Mouse (Mus musculus) liver, embryonic 12.5 days (tissue): ENCODE data around the gene Ccl6. TPM values are rescaled to one million over a fixed set of nuclear protein-coding genes. Genes with fewer than 3 reads are reported as not detected.

Experiments used
- ATAC-seq: fragments of 200-750 bp; cut with Nextera tagmentation; 2 replicates; pipeline ENCODE4 v1.8.0; 2017; ENCODE audit warnings: moderate number of reproducible peaks, mild to moderate bottlenecking, moderate library complexity
- H3K27ac ChIP-seq: fragments of 300-500 bp; sonication (generic); 2 replicates; pipeline ENCODE4 v1.5.1; 2016; ENCODE audit warnings: mild to moderate bottlenecking
- H3K27me3 ChIP-seq: fragments of 300-500 bp; sonication (generic); replicated peaks from 2 replicates; pipeline ENCODE4 v1.6.1; 2016; ENCODE audit warnings: mild to moderate bottlenecking, moderate library complexity
- H3K36me3 ChIP-seq: fragments of 300-500 bp; sonication (generic); 2 replicates; pipeline ENCODE4 v1.6.1; 2016; ENCODE audit warnings: mild to moderate bottlenecking, moderate library complexity
- H3K4me1 ChIP-seq: fragments of 300-500 bp; sonication (generic); 2 replicates; pipeline ENCODE4 v1.6.1; 2016
- H3K4me2 ChIP-seq: fragments of 300-500 bp; sonication (generic); 2 replicates; pipeline ENCODE4 v1.6.1; 2016; ENCODE audit warnings: mild to moderate bottlenecking, moderate library complexity
- H3K4me3 ChIP-seq: fragments of 300-500 bp; sonication (generic); 2 replicates; pipeline ENCODE4 v1.5.1; 2016; ENCODE audit warnings: mild to moderate bottlenecking, moderate library complexity
- H3K9ac ChIP-seq: fragments of 300-500 bp; sonication (generic); 2 replicates; pipeline ENCODE4 v1.6.1; 2016; ENCODE audit warnings: mild to moderate bottlenecking, moderate library complexity
- H3K9me3 ChIP-seq: fragments of 300-500 bp; sonication (generic); replicated peaks from 2 replicates; pipeline ENCODE4 v1.6.1; 2016; ENCODE audit warnings: mild to moderate bottlenecking, moderate library complexity
- WGBS: fragments of 180-500 bp; shearing (Covaris S2); methylation state at CpG from one replicate; pipeline ENCODE4 v1.1.7; 2016; ENCODE audit not compliant: insufficient replicate concordance; 5-methylcytosine and 5-hydroxymethylcytosine counted together
- polyA plus RNA-seq: library from polyadenylated mRNA; unstranded; fragments of >200 nt; fragmentation: Nextera tagmentation; extraction: Ambion mirVana; gene quantifications from 2 replicates; pipeline ENCODE4 v1.2.1, GENCODE M21; 2016

Gene Ccl6
- polyA plus RNA-seq, 1 experiment from 2014 or later, result 8.8 TPM

DNA sequence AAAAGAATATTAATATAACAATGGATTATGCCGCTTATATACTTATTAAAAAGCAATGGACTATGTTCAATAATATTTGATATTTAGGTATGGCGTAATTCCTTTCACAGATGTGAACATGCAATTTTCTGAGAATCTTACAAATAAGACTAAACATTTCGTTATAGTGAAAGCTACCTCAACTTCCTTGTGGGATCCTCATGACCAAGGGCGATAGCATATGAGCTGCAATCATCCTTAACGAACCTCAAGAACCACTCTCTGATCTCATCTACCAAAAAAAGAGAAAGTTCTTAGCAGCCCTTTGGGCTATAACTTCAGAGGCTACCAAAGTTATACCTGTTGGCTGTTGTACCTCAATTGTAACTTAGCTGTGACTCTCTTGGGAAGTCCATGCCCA, 566 bp upstream of the Ccl6 start:
- H3K9ac ChIP-seq, result no peak overlapping the region
- H3K4me2 ChIP-seq, result no peak overlapping the region
- H3K27me3 ChIP-seq, result no peaks in the 10 kb centered on the region
- no peak for ATAC-seq
- H3K9me3 ChIP-seq, result no peaks in the 10 kb centered on the region
- no peaks in the 10 kb centered on the region for H3K4me1 ChIP-seq
- no peak overlapping the region for H3K4me3 ChIP-seq
- WGBS, result 66% methylated on average over 5 of the region's 5 CpGs
- no peak overlapping the region for H3K27ac ChIP-seq
- H3K36me3 ChIP-seq, result no peaks in the 10 kb centered on the region

DNA sequence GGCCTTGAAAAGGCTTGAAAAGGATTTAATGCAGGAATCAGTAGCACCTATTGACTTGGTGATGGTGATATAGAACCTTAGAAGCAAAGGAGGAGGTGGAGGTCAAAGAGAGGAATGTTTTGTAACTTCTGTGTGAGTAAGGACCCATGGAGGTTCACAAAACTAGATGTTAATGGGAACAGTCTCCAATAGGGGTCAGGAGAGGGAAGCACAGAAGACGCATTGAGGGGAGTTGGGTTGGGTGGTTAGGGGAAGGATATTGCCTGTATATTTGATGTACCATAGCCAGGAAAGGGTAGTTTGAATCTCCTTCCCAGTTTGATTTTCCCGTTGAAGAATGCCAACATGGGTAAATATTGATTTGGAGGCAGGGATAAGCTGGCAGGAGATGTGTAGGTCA, 8.7 kb downstream of the Ccl6 start:
- H3K4me1 ChIP-seq, result no peaks in the 10 kb centered on the region
- H3K36me3 ChIP-seq, result no peaks in the 10 kb centered on the region
- 49% methylated on average over 2 of the region's 2 CpGs for WGBS
- H3K27ac ChIP-seq, result no peak overlapping the region
- H3K4me3 ChIP-seq, result no peak overlapping the region
- H3K9ac ChIP-seq, result no peak overlapping the region
- no peaks in the 10 kb centered on the region for H3K27me3 ChIP-seq
- H3K9me3 ChIP-seq, result no peaks in the 10 kb centered on the region
- no peak for ATAC-seq
- H3K4me2 ChIP-seq, result no peak overlapping the region

DNA sequence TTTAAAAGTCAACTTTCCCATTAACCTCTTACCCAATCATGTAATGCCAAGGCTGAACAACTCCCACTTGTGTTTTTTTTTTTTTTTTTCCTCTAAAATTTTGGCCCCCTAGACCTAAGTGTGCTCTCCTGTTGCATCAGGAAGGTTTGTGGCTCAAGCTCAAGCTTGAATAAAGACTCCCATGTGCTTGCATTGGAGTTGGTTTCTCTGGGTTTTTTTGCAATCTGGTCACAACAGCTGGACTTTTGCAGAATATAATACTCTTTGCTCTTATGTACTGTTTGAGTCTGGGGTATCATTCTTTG, 9.5 kb downstream of the Ccl6 start:
- Histone ChIP-seq H3K4me3 (no peak overlapping the region), H3K4me1 (no peaks in the 10 kb centered on the region), H3K9me3 (no peaks in the 10 kb centered on the region), H3K9ac (no peak overlapping the region), H3K4me2 (no peak overlapping the region), H3K27me3 (no peaks in the 10 kb centered on the region), H3K27ac (no peak overlapping the region), H3K36me3 (no peaks in the 10 kb centered on the region)
- no peak for ATAC-seq

DNA sequence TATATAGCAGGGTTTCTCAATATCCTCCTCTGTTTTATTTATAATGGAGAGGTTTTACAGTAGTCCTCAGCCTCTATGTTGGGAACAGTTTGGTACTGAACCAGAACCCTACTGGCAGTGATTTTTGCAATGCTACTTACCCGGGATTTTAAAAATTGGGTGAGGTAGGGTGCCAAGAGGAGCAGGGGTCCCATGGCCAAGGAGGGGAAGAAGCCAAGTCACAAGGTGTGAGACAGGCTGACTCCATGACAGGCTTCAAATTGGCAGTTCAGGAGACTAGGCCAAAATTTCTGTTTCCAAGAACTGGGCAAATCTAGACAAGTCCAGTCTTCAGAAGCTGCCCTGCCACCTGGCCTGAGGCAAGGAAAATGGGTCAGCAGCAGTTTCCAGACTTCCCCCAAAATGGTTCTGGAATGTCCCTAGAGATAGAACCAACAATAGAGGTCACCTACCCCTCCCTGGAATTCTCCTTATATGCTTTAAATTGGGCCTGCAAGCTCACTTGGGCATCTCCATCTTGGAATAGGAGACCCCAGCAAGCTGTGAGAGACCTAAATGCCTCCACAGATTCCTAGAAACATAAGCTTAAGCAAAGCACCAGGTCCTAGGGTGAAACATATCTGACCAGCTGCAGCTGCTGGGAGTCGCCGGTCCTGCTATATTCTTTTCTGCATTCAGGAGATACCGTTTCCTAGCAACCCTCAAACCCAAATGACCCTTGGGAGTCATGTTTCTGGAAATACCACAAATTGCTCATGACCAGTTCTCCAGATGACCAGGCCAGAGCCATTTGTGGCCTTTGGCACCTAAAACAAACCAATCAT, 10.0 kb downstream of the Ccl6 start:
- no peak for ATAC-seq
- H3K27me3 ChIP-seq, result no peaks in the 10 kb centered on the region
- no peak overlapping the region for H3K4me2 ChIP-seq
- 54% methylated on average over 4 of the region's 4 CpGs for WGBS
- no peaks in the 10 kb centered on the region for H3K36me3 ChIP-seq
- H3K9ac ChIP-seq, result no peak overlapping the region
- no peak overlapping the region for H3K4me3 ChIP-seq
- H3K9me3 ChIP-seq, result no peaks in the 10 kb centered on the region
- no peaks in the 10 kb centered on the region for H3K4me1 ChIP-seq
- H3K27ac ChIP-seq, result no peak overlapping the region

DNA sequence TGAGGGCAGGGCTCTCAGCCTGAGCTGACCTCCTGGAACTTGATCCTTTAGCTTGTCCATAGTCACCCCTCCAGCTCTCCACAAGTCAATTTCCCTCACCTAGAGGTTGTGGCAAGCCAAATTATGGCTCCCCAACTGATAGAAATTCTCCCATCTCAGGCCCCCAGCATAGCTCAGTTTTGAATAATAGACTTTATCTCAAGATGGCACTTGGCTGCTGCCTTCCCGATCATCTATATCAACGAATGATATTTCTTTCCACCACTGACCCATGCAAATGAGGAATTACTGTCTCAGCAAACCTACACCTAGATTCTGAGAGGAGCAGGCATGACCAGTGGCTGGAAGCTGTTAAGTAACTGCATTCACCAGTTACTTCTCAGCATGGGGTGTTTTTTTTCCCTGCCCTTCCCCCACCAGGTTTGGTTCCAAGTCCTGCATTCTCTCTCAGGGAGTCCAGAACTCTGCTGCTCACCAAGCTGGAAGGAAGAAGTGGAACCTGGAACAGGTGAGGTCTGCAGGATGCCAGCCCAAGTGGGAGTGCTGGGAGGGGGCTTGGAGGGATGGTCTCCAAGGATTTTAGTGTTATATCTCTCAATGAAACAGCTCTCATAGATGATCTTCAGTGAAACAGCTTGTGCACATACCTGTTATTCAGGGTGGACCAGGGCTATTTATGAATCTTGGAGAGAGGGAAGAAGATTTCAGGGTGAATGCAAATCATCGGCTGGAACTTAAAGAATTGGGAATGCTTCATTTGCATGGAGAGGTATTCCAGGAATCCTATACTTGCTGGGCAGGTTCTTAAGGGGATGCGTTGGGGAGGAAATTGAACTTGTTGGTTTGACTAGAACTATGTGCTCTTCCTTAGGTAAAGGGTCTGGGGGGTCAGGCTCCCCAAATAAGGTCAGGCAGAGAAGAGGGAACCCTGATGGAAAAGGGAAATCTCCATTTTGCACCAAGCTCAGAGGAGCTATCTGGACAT, 11.0 kb downstream of the Ccl6 start:
- 67% methylated on average over 4 of the region's 4 CpGs for WGBS
- Histone ChIP-seq H3K27ac (no peak overlapping the region), H3K27me3 (no peaks in the 10 kb centered on the region), H3K9me3 (no peaks in the 10 kb centered on the region), H3K4me1 (no peaks in the 10 kb centered on the region), H3K9ac (no peak overlapping the region), H3K4me3 (no peak overlapping the region), H3K36me3 (no peaks in the 10 kb centered on the region), H3K4me2 (no peak overlapping the region)
- no peak for ATAC-seq

DNA sequence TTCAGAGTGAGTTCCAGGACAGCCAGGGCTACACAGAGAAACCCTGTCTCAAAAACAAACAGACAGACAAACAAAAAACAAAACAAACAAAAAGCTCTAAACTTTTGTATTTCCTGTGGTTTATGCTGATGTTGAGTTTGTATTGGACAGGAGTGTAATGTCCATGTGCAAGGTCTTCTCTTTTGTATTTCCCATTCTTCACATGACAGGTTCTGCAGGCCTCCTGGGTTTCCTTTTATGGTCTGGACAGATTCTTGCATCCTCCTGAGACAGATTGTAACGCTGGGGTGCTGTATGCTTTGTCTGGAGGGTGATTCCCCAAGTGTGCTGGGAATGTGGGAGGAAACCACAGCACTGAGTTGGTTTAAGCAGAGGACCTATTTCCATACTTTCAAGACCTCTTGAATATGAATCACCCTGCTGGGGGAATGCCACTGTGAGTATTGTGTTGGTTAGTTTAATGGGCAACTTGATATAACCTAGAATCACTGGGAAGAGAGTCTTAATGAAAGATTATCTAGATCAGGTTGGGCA, 12.1 kb downstream of the Ccl6 start:
- Histone ChIP-seq H3K9me3 (no peaks in the 10 kb centered on the region), H3K36me3 (no peaks in the 10 kb centered on the region), H3K4me3 (no peak overlapping the region), H3K4me1 (no peaks in the 10 kb centered on the region), H3K4me2 (no peak overlapping the region), H3K27ac (no peak overlapping the region), H3K9ac (no peak overlapping the region), H3K27me3 (no peaks in the 10 kb centered on the region)
- no peak for ATAC-seq
- 44% methylated on average over 1 of the region's 1 CpGs for WGBS

DNA sequence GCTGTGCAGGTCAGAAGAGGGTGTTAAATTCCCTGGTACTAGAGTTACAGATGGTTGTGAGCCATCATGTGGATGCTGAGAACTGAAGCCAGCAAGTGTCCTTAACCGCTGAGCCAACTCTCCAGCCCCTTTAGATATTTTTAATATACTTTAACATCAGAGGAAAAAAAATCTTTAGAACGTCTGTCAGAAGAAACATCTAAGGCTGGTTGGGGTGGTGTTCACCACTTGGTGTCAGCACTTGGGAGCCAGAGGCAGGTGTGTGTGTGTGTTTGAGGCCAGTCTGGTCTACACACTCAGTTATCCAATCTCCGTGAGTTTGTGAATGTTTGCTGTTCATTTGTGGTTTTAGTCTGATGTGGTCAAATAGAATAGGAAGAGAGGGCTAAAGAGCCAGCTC, 13.9 kb downstream of the Ccl6 start:
- Histone ChIP-seq H3K27me3 (no peaks in the 10 kb centered on the region), H3K9me3 (no peaks in the 10 kb centered on the region), H3K4me3 (no peak overlapping the region), H3K4me1 (no peaks in the 10 kb centered on the region), H3K4me2 (no peak overlapping the region), H3K9ac (no peak overlapping the region), H3K27ac (no peak overlapping the region), H3K36me3 (no peaks in the 10 kb centered on the region)
- no peak for ATAC-seq
- WGBS, result 39% methylated on average over 3 of the region's 3 CpGs

DNA sequence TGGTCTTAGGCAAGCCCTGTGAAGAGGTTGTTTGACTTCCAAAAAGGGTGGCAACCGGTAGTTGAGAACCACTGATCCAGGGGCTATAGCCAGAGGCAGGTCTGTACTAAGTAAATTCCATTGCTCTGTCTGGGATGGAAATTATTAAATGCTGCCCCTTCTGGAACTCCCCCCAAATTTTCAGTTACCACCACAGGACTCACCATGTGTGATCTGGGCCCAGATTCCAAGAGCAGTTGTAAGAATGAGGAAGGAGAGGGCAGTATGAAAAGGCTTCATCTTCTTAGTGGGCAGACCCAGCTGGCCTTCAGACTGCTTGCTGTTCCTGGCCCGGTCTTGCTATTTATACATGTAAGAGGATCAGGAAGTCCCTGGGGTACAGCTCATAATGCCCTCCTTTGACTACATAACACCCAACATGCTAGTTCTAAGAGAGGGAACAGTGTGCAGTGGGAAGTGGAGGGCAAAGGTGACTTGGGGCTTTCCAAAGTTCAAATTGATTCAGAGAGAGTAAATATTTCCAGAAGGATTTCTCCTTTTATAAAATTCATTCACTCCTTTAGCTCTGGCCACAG, 14.6 kb downstream of the Ccl6 start, which contains the start of gene Ccl9:
Ccl9 (minus strand) TSS at position 451 of the 575 bp plus-strand sequence.
- ATAC-seq, result no peak
- no peak within 1 kb of the TSS for H3K4me2 ChIP-seq
- H3K27ac ChIP-seq, result no peak within 1 kb of the TSS
- no peak within 1 kb of the TSS for H3K4me3 ChIP-seq
- H3K27me3 ChIP-seq, result no peaks in the 10 kb centered on the region
- no peaks in the 10 kb centered on the region for H3K4me1 ChIP-seq
- H3K9ac ChIP-seq, result no peak within 1 kb of the TSS
- WGBS, result 42% methylated on average over 2 of the region's 2 CpGs
- no peaks in the 10 kb centered on the region for H3K36me3 ChIP-seq
- H3K9me3 ChIP-seq, result no peaks in the 10 kb centered on the region

DNA sequence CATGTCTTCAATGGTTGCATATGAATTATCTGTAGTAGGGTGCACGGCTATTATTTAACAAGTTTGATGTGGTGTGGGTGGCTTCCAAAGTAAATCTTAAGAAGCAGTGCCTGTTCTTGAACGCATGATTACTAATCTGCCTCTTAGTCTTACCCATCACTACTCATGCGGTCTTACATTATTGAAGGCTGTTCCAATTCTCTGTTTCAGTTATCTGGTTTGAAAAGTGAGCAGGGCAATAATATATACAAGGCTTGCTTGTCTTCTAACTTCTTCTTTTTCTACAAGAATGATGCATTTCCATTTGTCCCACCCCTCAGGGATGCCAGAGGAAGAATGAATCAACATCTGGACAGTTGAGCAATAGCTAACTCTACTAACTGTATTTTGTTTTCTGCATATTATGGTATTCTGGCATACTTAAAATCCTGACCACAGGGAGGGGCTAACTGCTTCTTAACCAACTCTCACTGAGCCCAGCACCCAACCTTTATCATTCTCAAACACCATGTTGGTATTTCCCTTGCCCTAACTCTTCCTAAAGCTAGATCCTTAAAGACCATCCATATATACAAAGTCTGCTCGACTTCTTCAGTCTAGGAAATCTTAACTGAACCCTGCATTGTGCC, 15.8 kb downstream of the Ccl6 start:
- ATAC-seq, result no peak
- 46% methylated on average over 4 of the region's 4 CpGs for WGBS
- no peak overlapping the region for H3K4me2 ChIP-seq

DNA sequence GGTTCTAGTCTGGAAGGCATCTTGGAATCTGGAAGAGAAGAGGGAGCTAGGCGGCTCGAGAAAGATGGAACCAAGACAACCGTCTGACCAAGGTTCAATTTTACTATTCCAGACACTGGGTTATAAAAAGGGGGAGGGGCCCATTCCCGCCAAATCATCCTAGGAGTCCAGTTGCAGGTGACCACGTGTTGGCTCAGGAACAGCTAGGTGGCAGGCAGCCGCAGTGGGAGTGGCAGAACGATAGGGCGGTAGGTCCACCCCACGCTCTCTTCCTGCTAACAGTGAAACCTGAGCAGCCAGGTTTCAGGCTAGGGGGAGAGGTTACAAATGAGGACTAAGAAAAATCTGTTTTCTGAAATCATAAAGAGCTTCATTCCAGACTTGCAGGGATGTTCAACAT, 20.1 kb downstream of the Ccl6 start:
- ATAC-seq, result no peak
- no peak overlapping the region for H3K27ac ChIP-seq
- no peaks in the 10 kb centered on the region for H3K27me3 ChIP-seq
- no peak overlapping the region for H3K9ac ChIP-seq
- H3K4me2 ChIP-seq, result no peak overlapping the region
- no peak overlapping the region for H3K4me3 ChIP-seq
- H3K4me1 ChIP-seq, result peaks cover 6% of the 10 kb centered on the region; the same call in 1 of the 2 replicates
- WGBS, result 50% methylated on average over 9 of the region's 9 CpGs
- no peaks in the 10 kb centered on the region for H3K9me3 ChIP-seq
- no peaks in the 10 kb centered on the region for H3K36me3 ChIP-seq

More for the DNA sequence above, 15.8 kb downstream of the Ccl6 start:
- Histone ChIP-seq H3K4me1 (no peaks in the 10 kb centered on the region), H3K27me3 (no peaks in the 10 kb centered on the region), H3K36me3 (no peaks in the 10 kb centered on the region), H3K9ac (no peak overlapping the region), H3K27ac (no peak overlapping the region), H3K4me3 (no peak overlapping the region), H3K9me3 (no peaks in the 10 kb centered on the region)

DNA sequence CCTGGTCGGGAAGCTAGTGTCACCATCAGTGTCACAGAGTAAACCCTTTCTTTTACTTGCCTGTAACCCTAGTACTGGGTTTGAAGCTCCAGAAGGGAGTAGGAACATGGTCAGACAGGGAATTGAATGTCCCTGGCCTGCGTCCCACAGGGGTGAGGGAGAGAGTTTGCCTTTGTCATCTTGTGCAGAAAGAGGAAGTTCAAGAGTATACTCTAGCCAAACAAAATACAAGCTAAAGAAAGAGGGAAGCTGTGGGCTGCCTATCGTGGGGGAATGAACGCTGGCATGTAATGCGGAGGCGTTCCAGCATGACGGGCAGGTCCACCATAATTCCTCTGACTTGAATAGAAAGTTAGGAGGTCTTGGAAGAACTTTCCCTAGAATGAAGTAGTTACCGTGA, 20.7 kb downstream of the Ccl6 start:
- Histone ChIP-seq H3K9ac (no peak overlapping the region), H3K36me3 (no peaks in the 10 kb centered on the region), H3K9me3 (no peaks in the 10 kb centered on the region), H3K4me2 (no peak overlapping the region), H3K4me3 (no peak overlapping the region), H3K27ac (no peak overlapping the region), H3K27me3 (no peaks in the 10 kb centered on the region), H3K4me1 (peaks cover 6% of the 10 kb centered on the region; the same call in 1 of the 2 replicates)
- no peak for ATAC-seq
- WGBS, result 34% methylated on average over 8 of the region's 8 CpGs
